Mouse (Mus musculus) olfactory bulb, adult 2 months (tissue): ENCODE results near the gene Fam166a.

Source experiments
- CTCF ChIP-seq: fragments of 200-500 bp; IDR thresholded peaks from 2 replicates; pipeline ENCODE4 v1.5.1; 2012; ENCODE audit warnings: low read depth, mild to moderate bottlenecking, low read length, moderate library complexity; ENCODE audit not compliant: insufficient read depth
- POLR2A ChIP-seq: fragments of 200-500 bp; IDR thresholded peaks from 2 replicates; pipeline ENCODE4 v1.6.1; 2012; ENCODE audit warnings: mild to moderate bottlenecking, low read depth, low read length, moderate library complexity; ENCODE audit not compliant: insufficient read depth

DNA sequence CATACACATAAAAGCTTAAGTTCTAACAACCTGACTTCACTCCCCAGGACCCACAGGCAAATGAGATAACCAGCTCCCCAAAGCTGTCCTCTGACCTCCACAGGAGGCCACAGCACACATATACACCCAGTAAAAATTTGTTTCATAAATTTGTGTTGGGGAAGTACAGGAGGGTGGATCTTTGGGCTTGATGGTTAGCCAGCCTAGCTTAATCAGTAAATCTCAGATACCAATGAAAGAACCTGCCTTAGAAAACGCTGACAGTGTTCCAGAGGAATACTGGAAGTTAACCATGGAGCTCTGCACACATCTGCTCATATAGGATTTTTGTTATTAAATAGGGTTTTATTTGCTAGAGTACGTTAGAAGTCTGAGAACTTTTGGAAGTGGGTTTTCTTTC lies 879 bp upstream of the Fam166a start:
- TF ChIP-seq POLR2A (no peak), CTCF (no peak)
